Mouse (Mus musculus): Measurements from ENCODE around the gene Gm1043.

- TF ChIP-seq CHD2 (IDR thresholded peaks at IDR 0.05; ENCODE audit: low read depth, low read length) (no peak), ZNF384 (IDR thresholded peaks at IDR 0.05; ENCODE audit: low read depth, low read length) (no peak), MAFK (IDR thresholded peaks at IDR 0.05; ENCODE audit: insufficient read depth, low read depth, low read length) (no peak)
These were observed 137.1 kb downstream of the Gm1043 start for GRCm38 (mm10) chr5:37222316-37222715.
